Mouse (Mus musculus): ENCODE measurements around the gene Efcc1.

DNA sequence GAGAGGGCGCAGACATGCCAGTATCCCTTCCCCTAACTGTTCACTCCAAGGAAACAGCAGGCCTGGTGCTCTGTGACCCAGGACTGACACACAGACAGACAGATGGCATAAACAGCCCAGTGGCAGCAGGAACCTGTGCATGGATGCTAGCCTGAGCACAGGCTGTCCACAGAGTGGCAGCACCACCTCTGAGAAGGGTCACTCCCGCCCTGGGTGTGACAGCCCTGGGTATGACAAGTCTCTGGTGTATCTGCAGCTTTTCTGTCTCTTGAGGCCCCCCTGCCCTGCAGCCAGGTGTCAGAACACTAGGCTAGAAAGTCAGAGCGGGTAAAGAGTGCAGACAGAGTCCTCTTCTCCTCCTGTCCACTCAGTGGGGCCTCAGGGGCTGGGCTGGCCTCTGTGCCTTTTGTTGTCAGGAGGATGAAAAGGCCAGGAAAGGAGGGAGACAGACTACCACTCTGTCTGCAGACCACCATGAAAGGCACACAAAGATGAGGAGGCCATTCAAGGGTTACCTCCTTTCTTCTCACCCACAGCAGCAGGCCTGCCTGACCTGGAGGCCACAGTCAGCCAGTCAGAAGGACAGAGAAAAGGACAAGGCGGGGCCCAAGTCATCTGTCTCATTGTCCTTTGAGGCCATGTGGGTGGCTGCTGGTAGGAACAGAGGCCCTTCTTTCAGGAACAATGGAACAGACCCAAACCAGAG is 7.4 kb downstream of the Efcc1 start:
- TF ChIP-seq CTCF (IDR thresholded peaks at IDR 0.05; ENCODE audit: low read depth, low read length) (no peak), GATA1 (IDR thresholded peaks at IDR 0.05; ENCODE audit: borderline replicate concordance, low read length) (no peak), TAL1 (conservative IDR thresholded peaks at IDR 0.05; ENCODE audit: low read depth, low read length) (no peak)
